Mouse (Mus musculus) T-helper 17 cell (primary cell): ENCODE data around the gene Ltbp1.

Experiments
- in situ Hi-C, 2 experiments: fragments of 300-600 bp; cut with MboI, MseI; formaldehyde crosslinking; loops; 1 replicate in 1 of 2; 2 replicates in 1 of 2; pipeline ENCODE4 v1.15.1; 2025; ENCODE audit warnings: high pct_unique_total_duplicates in 2 of 2

The Ltbp1 gene

DNA sequence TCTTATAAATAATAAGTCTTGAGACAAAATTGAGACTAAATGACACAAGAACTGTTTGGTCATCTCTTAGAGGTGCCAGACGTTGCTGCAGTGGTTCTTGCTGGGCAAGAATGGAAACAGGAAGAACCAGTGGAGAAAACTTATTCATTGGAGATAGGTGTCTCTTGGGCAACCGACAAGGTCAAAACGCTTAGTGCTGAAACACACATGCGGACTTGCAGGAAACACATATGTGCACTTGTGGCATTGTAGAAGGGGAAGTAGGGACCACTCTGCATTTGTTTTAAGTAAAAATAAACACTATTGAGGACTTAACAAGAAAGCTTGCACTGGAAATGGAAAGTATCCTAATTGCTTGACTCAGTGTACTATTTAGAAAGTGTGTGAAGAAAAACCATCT is 228.6 kb downstream of the Ltbp1 start:
- in situ Hi-C loops, result no loop called here

DNA sequence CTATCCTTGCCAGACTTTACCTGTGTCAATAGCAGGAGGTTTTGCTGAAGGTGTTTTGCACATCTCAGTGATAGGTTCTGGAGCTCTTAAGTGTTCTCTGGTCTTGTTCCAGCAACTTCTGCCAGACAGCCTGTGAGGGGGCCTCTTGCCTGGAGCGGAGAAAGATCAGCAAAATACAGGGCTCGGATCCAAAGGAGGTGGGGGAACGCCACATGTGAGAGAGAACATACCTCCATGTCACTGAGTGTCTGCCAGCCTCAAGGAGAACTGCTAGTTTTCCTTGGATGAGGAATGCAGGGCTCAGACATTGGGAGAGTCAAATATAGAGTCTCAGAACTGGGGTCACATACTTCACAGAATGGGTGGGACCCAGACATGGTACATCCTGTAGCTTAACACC is 230.4 kb downstream of the Ltbp1 start:
- in situ Hi-C loops, result no loop called here

DNA sequence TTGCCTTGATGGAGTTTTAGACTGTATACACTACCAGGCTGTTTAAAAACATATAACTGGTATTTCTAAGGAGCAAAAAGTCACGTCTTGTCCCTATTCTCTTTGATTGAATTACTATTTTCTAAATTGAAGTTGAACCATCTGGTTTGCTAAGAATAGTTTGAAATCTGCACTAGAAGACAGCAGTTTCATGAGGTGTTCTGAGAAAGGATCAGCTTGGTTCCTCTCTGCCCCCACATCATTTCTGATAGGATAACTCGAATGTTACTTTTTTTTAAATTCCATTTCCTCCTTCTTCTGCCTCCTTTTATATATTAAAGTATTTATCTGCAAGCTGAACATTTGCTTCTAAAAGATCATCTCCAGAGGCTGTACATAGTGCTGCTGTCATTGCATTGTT is 231.2 kb downstream of the Ltbp1 start:
- in situ Hi-C loops, result no loop called here

DNA sequence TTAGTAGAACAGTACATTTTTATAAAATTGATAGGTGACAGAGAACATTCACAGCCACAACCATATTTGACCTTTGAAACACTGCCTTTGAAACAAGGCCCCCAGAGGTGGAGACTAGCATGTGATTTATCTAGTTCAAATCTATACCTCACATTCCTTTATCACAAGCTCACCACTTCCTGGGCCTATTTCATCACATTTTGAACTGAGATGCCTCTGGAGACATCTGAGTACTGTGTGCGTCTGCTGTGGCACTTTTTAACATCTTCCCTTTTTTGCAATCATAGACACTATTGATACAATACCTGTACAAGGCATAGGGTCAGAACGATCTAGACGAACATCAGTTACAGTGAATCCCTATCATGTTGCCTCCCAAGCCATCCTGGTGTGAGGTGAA is 232.1 kb downstream of the Ltbp1 start:
- in situ Hi-C loops, result no loop called here

DNA sequence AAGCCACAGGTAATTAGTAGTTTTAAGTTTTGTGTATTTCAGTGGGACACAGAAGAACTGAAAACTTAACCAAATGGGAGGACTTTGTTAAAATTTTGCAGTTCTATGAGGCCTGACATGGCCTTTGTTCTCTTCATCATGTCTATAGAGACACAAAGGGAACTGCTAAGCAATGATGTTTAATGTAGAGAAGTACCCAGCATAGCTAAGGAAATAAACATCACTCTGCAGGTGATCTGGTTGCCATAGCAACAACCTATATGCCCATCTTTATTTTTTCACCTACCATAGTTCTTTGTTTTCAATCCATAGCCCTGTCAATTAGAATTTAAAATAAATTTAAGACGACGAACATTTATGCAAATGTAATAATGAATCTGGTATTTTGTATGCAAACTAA is 233.3 kb downstream of the Ltbp1 start:
- in situ Hi-C loops, result no loop called here

DNA sequence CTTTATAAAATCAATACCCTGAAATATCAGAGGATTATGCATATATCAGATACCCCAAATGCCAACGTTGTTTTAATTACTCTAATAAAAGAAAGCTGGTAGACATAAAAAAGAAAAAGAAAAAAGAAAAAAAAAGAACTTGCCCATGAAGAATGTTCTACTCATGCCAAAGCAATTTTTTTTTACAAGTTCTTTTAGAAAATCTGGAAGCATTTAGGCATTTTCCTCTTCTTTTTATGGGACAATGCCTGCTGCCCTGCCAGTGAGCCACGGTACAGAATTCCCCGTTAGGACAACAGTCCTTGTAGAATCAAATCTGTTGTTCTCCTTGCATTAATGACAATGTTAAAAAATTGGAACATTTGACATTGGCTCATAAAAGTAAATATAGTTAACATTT is 234.2 kb downstream of the Ltbp1 start:
- in situ Hi-C loops, result no loop called here

DNA sequence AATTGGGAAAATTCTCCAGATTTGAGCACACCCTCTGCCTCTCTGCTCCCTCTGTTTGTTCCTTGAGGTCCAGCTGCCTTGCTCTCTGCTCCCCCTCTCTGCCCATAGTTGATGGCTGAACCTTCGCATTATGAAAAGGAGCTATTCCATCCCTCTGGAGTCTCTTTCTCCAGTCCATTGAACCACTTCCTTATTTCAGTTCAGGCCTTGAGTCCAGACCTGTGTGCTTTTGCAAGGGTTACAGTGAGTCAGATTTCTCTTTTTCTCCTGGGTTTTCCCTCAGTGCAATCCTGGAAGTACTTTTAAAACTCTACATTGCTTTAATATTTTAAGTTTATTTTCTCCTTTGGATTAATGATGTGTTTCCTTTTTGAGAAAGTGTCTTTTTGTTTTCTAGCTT is 236.7 kb downstream of the Ltbp1 start:
- in situ Hi-C loops, result no loop called here

DNA sequence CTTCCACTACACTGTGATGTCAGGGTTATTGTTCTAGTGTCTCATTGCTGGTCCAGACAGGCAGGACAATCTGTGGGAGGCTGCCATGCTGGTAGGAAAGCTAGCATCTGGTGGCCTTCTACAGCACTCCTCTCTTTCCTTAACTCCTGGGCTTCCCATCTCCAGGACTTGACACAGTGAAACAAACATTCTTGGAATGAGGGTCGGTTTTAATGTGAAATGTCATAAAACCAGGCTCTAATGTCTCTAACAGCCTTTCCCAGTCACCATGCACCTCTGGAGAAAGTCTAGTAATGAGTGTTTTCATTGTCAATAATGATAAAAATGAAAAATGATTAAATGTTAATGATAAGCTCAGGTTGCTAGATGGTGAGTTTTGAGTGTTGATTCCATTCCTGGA is 237.9 kb downstream of the Ltbp1 start:
- in situ Hi-C loops, result no loop called here

DNA sequence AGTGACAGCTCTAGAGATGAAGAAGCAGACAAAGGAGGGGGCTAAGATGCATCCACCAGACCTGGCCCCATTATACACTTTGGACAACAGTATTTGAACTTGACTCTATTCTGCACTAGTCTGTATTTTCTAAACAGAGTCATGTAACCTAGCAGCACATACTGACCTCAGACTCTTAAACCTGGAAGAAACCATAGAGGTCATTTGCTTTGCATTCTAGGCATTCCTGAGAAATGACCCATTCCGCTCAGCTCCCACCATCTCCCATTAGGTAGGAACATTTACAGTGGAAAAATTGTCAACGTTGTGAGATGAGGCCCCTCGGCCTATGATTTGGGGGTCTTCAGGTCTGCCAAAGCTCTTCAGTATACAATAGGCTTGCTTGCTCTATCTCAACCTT is 238.8 kb downstream of the Ltbp1 start:
- in situ Hi-C loops, result no loop called here

DNA sequence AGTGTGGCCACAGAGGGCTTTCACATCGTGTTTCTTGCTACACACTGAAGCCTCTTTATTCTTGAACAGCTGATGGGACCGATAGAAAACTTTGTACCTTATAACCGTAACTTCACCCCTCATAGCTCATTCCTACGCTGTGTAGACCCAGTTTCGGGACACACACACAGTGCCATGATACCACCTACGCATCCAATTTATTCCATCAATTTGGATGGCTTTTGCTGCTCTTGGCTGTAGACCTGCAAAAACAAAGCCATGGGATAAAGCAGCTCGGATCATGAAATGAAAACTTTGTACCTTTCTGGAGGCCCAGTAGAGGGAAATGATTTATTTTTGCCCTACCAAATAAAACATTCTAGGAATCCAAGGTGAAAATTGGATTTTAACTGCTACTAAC is 239.7 kb downstream of the Ltbp1 start:
- in situ Hi-C loops, result no loop called here

DNA sequence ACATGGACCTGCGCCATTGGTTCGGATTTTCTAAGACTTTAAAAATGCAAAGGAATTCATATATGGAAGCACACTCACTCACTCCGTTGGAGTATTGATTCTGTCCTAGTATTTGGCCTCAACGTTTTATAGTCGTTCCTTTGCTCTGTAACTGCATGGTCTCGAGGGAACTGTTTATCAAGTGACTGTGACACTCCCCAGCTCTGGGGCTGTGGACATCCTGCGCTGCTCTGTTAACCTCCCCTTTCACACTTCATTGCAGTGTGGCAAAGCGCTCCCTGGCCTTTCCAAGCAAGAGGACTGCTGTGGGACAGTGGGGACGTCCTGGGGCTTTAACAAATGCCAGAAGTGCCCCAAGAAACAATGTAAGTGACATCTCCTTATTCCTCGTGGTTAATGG is 243.3 kb downstream of the Ltbp1 start:
- in situ Hi-C loops, result no loop called here

DNA sequence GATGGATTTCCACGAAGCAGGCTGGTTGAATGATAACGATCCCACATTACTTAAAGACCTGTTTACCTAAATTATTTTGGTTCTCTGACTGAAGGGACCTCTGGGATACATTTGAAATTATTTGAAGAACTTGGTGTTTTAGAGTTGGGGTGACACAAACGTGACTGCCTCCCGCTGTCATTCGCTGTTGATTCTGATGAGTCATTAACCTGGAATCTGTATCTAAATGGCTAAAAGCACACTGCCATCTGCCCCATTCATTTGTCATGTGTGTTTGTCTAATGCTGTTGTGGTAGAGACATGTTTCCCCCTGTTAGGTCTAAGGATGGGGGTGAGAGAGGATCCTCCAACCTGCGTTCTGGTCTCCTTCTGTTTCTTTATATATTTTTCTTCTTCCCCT is 245.2 kb downstream of the Ltbp1 start:
- in situ Hi-C loops, result no loop called here

DNA sequence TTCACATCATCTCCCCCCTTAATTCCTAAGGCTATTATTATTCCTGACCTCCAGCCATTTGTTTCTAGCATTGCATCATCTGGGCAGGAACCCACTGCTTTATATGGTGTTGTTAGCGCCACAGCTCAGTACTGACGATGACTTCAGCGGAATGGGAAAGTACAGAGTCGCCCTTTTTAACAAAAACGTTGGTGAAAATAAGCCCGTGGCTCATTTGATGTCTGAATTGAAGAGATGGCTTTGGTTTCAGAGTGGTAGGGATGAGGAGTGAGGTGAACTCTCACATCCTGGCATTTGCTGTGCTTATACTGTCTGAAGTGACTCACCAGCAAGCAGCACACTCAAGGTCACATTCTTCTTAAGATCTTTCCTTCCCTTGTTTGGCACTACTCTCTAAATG is 245.7 kb downstream of the Ltbp1 start:
- in situ Hi-C loops, result no loop called here

DNA sequence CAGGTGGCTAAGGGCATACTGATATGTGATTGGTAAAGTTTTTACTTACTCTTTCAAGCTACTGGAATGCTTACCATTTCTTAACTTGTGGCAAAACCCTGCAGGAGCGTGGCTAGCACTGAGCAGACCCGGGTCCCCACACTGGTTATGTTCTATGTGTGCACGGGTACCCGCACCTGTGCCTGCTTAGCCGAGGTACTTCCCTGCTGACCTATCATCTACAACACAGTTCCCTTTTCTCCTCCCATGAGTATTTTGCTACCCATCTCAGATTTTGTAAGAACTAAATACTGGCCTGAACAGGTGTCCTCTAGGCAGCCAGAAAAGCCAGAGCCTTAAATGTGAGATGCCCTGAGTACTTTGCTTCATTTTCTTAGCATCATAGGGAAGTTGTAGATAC is 247.2 kb downstream of the Ltbp1 start:
- in situ Hi-C loops, result no loop called here

DNA sequence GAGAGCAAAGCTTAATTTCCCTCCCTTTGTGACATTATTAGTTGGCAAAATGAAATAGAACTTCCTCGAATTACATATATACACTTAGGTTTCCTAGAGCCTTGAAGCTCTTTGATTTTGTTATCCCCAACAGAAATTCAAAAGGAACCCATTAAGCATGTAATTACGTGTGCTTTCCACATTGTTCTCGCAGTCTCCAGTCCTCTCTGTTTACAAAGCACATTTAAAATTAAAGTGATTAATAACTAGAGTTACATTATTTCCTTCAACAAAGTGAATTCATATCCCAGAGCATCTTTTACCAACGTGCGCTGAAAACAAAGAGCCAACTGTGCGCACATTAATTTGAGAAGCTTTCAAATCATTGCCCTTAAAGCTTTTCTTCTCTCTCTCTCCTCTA is 249.5 kb downstream of the Ltbp1 start:
- in situ Hi-C loops, result no loop called here

DNA sequence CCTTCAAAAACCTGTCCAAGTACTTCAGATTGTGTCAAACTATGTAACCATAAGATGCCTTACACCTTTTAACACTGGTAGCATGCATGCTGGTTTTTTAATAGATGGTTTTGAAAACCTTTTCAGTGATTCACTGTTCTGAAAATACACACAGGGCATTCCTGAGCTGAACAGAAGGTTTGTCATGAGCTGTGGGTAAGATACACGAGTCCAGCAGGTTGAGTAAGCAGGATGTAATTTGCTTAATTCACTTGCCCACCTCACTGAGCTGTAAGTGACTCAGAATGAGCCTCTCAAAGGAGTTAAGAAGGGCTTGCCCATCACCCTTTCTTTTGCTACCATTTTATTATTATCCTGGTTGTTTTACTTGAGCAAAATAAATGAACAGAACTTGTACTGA is 250.6 kb downstream of the Ltbp1 start:
- in situ Hi-C loops, result no loop called here

DNA sequence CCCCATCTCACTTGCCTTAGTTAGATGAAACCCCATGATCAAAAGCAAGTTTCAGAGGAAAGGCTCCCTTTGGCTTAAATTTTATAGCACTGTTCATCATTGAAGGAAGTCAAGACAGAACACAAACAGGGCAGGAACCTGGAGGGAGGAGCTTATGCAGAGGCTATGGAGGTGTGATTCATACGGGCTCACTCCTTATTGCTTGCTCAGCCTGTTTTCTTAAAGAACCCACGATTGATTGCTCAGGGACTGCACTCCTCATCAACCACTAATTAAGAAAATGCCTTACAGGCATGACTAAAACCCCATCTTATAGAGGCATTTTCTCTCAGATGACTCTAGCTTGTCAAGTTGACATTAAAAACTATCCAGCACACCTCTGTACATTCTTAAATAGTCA is 253.1 kb downstream of the Ltbp1 start:
- in situ Hi-C loops, result no loop called here

DNA sequence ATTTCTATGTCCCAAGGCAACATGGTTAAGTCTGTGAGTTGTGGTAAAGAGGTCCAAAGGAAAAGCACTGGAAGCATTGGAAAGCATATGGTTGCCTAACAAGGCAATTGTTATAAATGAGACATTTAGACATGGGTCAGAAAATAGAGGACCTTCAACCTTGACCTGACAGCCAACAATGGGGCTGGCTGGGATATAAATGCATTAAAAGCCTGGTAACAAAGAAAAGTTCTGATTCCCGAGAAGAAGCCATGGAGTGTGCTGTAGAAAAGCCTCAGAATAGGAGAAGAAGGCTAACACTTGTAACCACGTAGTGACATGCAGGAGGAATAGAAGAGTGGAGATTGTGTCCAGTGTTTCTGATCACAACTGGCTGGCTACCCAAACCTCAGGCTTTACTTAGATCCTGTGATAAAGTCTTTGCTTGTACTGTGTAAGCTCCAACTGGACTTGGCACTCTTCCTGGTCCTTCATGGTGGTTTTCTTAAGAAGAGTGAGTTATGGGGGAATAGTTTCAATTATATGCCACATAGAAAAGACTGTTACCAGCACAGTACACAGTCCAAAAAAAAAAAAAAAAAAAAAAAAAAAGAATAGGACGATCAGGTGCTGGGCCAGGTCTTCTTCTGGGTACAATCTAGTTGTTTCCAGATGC is 258.1 kb downstream of the Ltbp1 start:
- in situ Hi-C loops, result no loop called here

DNA sequence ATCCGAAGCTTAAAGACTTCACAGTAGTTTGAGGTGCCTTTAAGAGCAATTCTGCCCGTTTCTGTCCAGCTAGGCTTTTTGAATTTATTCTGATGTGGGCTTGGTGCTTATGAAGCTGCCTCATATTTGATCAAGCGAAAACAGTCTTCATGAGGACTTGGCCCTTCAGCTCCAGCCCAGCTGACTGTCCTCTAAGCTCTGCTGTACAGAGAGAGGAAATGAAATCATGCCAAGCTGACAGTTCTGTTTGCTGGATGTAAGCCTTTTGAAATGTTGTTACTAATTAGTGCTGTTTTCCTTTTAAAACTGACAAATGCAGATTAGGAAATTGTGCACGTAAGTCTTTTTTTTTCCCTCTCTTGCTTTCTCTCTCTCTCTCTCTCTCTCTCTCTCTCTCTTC is 263.1 kb downstream of the Ltbp1 start:
- in situ Hi-C loops, result no loop called here

DNA sequence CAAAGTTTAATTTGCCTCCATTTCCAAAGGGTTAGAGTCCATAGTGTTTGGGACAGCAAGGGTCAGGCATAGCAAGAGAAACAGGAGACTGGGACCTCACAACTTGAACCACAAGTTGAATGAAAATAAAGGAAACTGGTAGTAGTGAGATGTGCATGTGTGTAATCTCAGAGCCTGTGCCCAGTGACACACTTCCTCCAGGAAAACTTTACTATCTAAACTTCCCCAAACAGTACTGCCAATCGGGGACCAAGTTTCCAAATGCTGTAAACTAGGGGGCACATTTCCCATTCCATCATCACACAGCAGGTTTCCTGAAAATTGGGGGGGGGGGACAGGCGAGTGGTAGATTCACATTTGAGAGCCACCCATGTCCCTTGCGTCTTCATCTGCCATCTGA is 267.1 kb downstream of the Ltbp1 start:
- in situ Hi-C loops, result no loop called here

DNA sequence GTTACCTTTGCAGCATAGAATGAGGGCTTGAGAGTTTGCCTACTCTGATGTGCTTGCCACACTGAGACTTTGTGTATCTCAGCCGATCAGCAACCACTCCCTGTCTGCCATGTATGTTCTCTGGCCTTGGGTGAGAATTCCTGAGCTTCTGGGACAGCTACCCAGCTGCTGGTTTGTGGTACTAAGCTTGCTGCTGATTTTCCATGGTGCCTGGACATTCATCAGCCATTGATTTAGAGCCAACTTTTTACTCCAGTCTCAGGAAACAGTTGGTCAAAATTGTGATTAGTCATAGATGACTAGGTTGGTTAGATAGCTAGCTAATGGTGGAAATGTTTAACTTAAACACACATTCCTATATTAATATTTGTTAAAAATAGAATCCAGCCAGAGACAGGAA is 267.9 kb downstream of the Ltbp1 start:
- in situ Hi-C loops, result no loop called here

DNA sequence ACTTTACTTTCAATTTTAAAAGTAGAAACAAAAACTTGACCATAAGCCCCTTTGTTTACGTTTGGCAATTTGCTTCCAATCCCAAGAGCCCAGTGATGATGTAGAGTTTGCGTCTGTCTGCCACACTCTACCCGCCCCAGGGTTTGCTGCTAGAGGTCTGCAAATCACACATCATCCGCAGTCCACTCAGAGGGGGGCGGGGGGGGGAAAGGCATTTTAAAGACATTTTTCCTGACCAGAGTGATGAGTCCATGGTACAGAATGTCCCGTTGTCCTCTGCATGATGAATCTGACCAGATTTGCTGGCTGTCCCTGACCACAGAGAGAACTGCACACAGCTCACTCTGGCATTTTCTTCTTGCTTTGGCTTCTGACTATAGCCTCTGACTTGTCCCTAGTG is 269.9 kb downstream of the Ltbp1 start:
- in situ Hi-C loops, result no loop called here

DNA sequence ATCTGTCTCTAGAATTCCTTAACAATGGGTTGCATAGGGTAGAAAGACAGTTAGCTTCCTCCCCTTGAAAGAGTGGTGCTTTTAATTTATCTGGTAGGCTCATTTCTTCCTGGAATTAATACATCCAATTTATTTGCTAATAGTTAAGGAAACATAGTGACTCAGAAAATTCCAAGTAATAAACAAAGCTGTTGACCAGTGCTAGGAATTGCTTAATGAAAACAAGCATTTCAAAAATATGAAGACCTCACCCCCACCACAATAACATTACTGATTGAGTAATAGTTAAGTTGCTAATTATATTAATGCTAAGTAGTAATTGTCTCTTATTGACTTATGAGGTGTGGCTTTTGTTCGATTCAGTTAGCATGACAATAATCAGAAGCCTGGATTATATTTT is 272.7 kb downstream of the Ltbp1 start:
- in situ Hi-C loops, result no loop called here

DNA sequence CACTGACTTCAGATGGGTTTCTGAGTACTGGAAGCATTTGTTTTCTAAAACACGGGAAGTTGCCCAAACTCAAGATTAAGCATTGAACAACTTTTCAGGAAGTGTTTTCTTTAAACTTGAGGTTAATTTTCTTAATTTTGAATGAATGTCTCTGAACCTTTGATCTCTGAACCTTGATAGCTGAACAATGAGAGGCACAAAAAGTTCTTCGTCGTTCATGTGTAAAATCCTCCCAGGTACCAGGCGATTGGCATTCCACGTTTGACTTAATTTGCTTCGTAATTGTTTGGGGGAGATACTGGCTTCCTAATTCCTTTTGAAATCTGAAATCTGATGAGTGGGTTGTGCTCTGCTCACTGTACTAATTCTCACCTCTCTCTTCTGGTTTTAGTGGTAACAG is 273.2 kb downstream of the Ltbp1 start:
- in situ Hi-C loops, result no loop called here

DNA sequence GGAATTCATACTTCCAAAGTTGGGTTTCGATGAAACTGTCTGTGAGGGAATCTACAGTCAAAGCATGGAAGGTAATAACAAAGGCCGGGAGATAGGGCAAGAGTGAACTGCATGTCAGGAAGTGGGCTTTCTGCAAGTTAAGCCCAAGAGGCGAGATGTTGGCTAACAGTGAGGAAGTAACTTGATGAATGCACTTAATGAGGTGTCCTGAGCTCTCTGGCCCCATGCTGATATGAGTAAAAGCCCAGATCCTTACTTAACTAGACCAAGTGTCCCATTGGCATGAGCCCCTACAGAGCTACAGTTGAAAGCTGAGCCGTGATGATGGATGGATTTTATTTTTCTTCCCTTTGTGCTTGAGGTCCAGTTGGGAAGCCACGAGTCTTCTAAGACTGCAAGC is 276.0 kb downstream of the Ltbp1 start:
- in situ Hi-C loops, result no loop called here
